Mouse (Mus musculus): ENCODE measurements at regions not wholly inside any gene's neighbourhood (a gene's known extent, or its start where the extent isn't known, plus 50 kb on each side); places are given as distances from the start of the nearest gene placed in this dataset.

DNA sequence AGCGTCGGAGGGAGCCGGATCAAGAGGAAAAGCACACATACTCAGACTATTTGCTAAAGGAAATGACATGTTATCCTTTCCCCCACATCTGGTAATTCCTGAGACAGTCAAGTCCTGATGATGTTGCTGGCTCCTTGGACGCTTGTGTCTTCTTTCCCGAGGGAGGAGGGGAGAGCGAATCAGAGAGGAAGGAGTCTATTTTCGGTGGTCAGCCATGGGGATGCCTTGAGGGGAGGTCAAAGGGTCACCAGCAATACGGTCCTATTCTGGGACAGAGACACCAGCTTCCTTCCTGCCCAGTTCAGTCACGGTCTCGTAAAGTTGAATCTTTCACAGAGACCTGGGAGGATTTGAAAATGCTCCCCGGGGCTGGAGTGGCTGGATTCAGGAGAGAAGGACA lies 62.1 kb upstream of the Ahctf1 start:
- TF ChIP-seq CTCF (IDR thresholded peaks at IDR 0.05; ENCODE audit: low read depth, low read length) (no peak), POLR2A (IDR thresholded peaks at IDR 0.05; ENCODE audit: insufficient read depth, low read length) (no peak), EP300 (IDR thresholded peaks at IDR 0.05; ENCODE audit: insufficient read depth, low read depth, low read length) (no peak)
